Mouse (Mus musculus) limb, embryonic 15.5 days (tissue): Measurements from ENCODE around the gene Sertad3. TPM values are rescaled to one million over a fixed set of nuclear protein-coding genes. Genes with fewer than 3 reads are reported as not detected.

Experiments used
- ATAC-seq: fragments of 200-750 bp; cut with Nextera tagmentation; 2 replicates; pipeline ENCODE4 v1.8.0; 2017; ENCODE audit warnings: low read depth, moderate TSS enrichment; ENCODE audit not compliant: insufficient number of reproducible peaks, low FRiP score, low TSS enrichment
- H3K27ac ChIP-seq: fragments of 300-500 bp; sonication (generic); 2 replicates; pipeline ENCODE4 v1.5.1; 2015; ENCODE audit warnings: moderate library complexity, mild to moderate bottlenecking, inconsistent platforms
- H3K27me3 ChIP-seq: fragments of 300-500 bp; sonication (generic); 2 replicates; pipeline ENCODE4 v1.6.1; 2015; ENCODE audit warnings: inconsistent platforms
- H3K36me3 ChIP-seq: fragments of 300-500 bp; sonication (generic); 2 replicates; pipeline ENCODE4 v1.6.1; 2015; ENCODE audit warnings: inconsistent platforms
- H3K4me1 ChIP-seq: fragments of 300-500 bp; sonication (generic); 2 replicates; pipeline ENCODE4 v1.6.1; 2015; ENCODE audit warnings: inconsistent platforms
- H3K4me2 ChIP-seq: fragments of 300-500 bp; sonication (generic); 2 replicates; pipeline ENCODE4 v1.6.1; 2015; ENCODE audit warnings: mild to moderate bottlenecking, inconsistent platforms
- H3K4me3 ChIP-seq: fragments of 300-500 bp; sonication (generic); 2 replicates; pipeline ENCODE4 v1.5.1; 2015; ENCODE audit warnings: mild to moderate bottlenecking, inconsistent platforms
- H3K9ac ChIP-seq: fragments of 300-500 bp; sonication (generic); 2 replicates; pipeline ENCODE4 v1.6.1; 2015; ENCODE audit warnings: inconsistent platforms
- H3K9me3 ChIP-seq: fragments of 300-500 bp; sonication (generic); 2 replicates; pipeline ENCODE4 v1.6.1; 2016; ENCODE audit warnings: inconsistent platforms
- WGBS: fragments of 180-500 bp; shearing (Covaris S2); methylation state at CpG from one replicate; pipeline ENCODE4 v1.1.7; 2015; 5-methylcytosine and 5-hydroxymethylcytosine counted together
- polyA plus RNA-seq: library from polyadenylated mRNA; unstranded; fragments of >200 nt; fragmentation: Nextera tagmentation; extraction: Ambion mirVana; gene quantifications from 2 replicates; pipeline ENCODE4 v1.2.1, GENCODE M21; 2015

The Sertad3 gene
- polyA plus RNA-seq, 1 experiment from 2014 or later, result 38.3 TPM

GRCm38 (mm10) chr7:27501620-27502019 is 28.1 kb downstream of the Sertad3 start:
- 55% methylated on average over 4 of the region's 4 CpGs for WGBS
- peaks cover 26% of the 10 kb centered on the region for H3K4me1 ChIP-seq
- ATAC-seq, result no peak
- no peak overlapping the region for H3K9ac ChIP-seq
- H3K9me3 ChIP-seq, result no peaks in the 10 kb centered on the region
- no peak overlapping the region for H3K4me3 ChIP-seq
- H3K27ac ChIP-seq, result peak overlapping the region; percentile 18; the same call in 1 of the 2 replicates
- no peaks in the 10 kb centered on the region for H3K27me3 ChIP-seq
- no peak overlapping the region for H3K4me2 ChIP-seq
- no peaks in the 10 kb centered on the region for H3K36me3 ChIP-seq

GRCm38 (mm10) chr7:27506765-27507370 is 33.3 kb downstream of the Sertad3 start:
- Histone ChIP-seq H3K27me3 (no peaks in the 10 kb centered on the region), H3K4me3 (peak overlapping the region; percentile 59), H3K9me3 (no peaks in the 10 kb centered on the region), H3K4me2 (peak overlapping the region; percentile 65), H3K9ac (no peak overlapping the region), H3K27ac (peak overlapping the region; percentile 100), H3K36me3 (no peaks in the 10 kb centered on the region), H3K4me1 (peaks cover 20% of the 10 kb centered on the region)
- WGBS, result 32% methylated on average over 9 of the region's 9 CpGs
- ATAC-seq, result no peak

GRCm38 (mm10) chr7:27507711-27508647 is 34.4 kb downstream of the Sertad3 start:
- peak overlapping the region; percentile 65 for H3K4me2 ChIP-seq
- no peaks in the 10 kb centered on the region for H3K9me3 ChIP-seq
- H3K27me3 ChIP-seq, result no peaks in the 10 kb centered on the region
- H3K36me3 ChIP-seq, result no peaks in the 10 kb centered on the region
- peaks cover 17% of the 10 kb centered on the region for H3K4me1 ChIP-seq
- peak overlapping the region; percentile 59 for H3K4me3 ChIP-seq
- H3K9ac ChIP-seq, result peak overlapping the region; percentile 70
- peak overlapping the region; percentile 100 for H3K27ac ChIP-seq
- WGBS, result under 1% methylated on average over 54 of the region's 54 CpGs
- ATAC-seq, result peak; percentile 91

GRCm38 (mm10) chr7:27508648-27509005 is 35.1 kb downstream of the Sertad3 start:
- Histone ChIP-seq H3K4me2 (peak overlapping the region; percentile 65), H3K27me3 (no peaks in the 10 kb centered on the region), H3K4me3 (peak overlapping the region; percentile 59), H3K4me1 (peaks cover 16% of the 10 kb centered on the region), H3K9me3 (no peaks in the 10 kb centered on the region), H3K36me3 (no peaks in the 10 kb centered on the region), H3K9ac (no peak overlapping the region), H3K27ac (peak overlapping the region; percentile 100)
- no peak; the same call in 1 of the 2 replicates for ATAC-seq
- whole genome bisulfite sequencing, result 21% methylated on average over 6 of the region's 6 CpGs

GRCm38 (mm10) chr7:27510809-27511208 is 37.2 kb downstream of the Sertad3 start:
- Histone ChIP-seq H3K36me3 (no peaks in the 10 kb centered on the region), H3K27me3 (no peaks in the 10 kb centered on the region), H3K9me3 (no peaks in the 10 kb centered on the region), H3K9ac (no peak overlapping the region), H3K4me3 (no peak overlapping the region), H3K4me2 (no peak overlapping the region), H3K4me1 (peaks cover 16% of the 10 kb centered on the region), H3K27ac (no peak overlapping the region)
- 85% methylated on average over 2 of the region's 2 CpGs for WGBS
- no peak for ATAC-seq

- 72% methylated on average over 9 of the region's 9 CpGs for WGBS
- no peaks in the 10 kb centered on the region for H3K4me1 ChIP-seq
- ATAC-seq, result no peak
- H3K4me3 ChIP-seq, result no peak overlapping the region
- no peak overlapping the region for H3K27ac ChIP-seq
- H3K36me3 ChIP-seq, result peaks cover 19% of the 10 kb centered on the region
- no peak overlapping the region for H3K9ac ChIP-seq
- no peak overlapping the region for H3K4me2 ChIP-seq
- H3K27me3 ChIP-seq, result no peaks in the 10 kb centered on the region
- peaks cover 5% of the 10 kb centered on the region; the same call in 1 of the 2 replicates for H3K9me3 ChIP-seq
These were observed 41.4 kb downstream of the Sertad3 start for GRCm38 (mm10) chr7:27514961-27515360.

GRCm38 (mm10) chr7:27518314-27518713 is 44.7 kb downstream of the Sertad3 start:
- no peak overlapping the region for H3K9ac ChIP-seq
- no peak overlapping the region for H3K4me2 ChIP-seq
- H3K27ac ChIP-seq, result no peak overlapping the region
- WGBS, result 88% methylated on average over 9 of the region's 9 CpGs
- ATAC-seq, result no peak
- H3K27me3 ChIP-seq, result no peaks in the 10 kb centered on the region
- H3K36me3 ChIP-seq, result peaks cover 21% of the 10 kb centered on the region
- peaks cover 9% of the 10 kb centered on the region; the same call in 1 of the 2 replicates for H3K9me3 ChIP-seq
- no peak overlapping the region for H3K4me3 ChIP-seq
- no peaks in the 10 kb centered on the region for H3K4me1 ChIP-seq

- no peak for ATAC-seq
- no peaks in the 10 kb centered on the region for H3K4me1 ChIP-seq
- no peak overlapping the region for H3K4me3 ChIP-seq
These were observed 46.5 kb downstream of the Sertad3 start for GRCm38 (mm10) chr7:27520104-27520503.

GRCm38 (mm10) chr7:27520599-27520998 is 47.0 kb downstream of the Sertad3 start:
- Histone ChIP-seq H3K4me2 (no peak overlapping the region), H3K36me3 (peaks cover 21% of the 10 kb centered on the region), H3K9me3 (peaks cover 9% of the 10 kb centered on the region; the same call in 1 of the 2 replicates), H3K4me3 (no peak overlapping the region), H3K27ac (no peak overlapping the region; the same call in 1 of the 2 replicates), H3K9ac (no peak overlapping the region), H3K4me1 (no peaks in the 10 kb centered on the region), H3K27me3 (no peaks in the 10 kb centered on the region)
- WGBS, result 54% methylated on average over 1 of the region's 1 CpGs
- no peak for ATAC-seq

More at GRCm38 (mm10) chr7:27520104-27520503, 46.5 kb downstream of the Sertad3 start:
- Histone ChIP-seq H3K9me3 (peaks cover 9% of the 10 kb centered on the region; the same call in 1 of the 2 replicates), H3K36me3 (peaks cover 21% of the 10 kb centered on the region), H3K4me2 (no peak overlapping the region), H3K27ac (no peak overlapping the region; the same call in 1 of the 2 replicates), H3K9ac (no peak overlapping the region), H3K27me3 (no peaks in the 10 kb centered on the region)

- Histone ChIP-seq H3K9ac (no peak within 1 kb of the TSS), H3K4me3 (no peak within 1 kb of the TSS), H3K4me1 (0 out of 2 replicates have a peak, but pooled peaks cover 2% of the 10 kb centered on the region), H3K36me3 (peaks cover 12% of the 10 kb centered on the region), H3K4me2 (no peak within 1 kb of the TSS), H3K9me3 (peaks cover 9% of the 10 kb centered on the region; the same call in 1 of the 2 replicates), H3K27me3 (no peaks in the 10 kb centered on the region), H3K27ac (no peak within 1 kb of the TSS)
- no peak for ATAC-seq
- WGBS, result 63% methylated on average over 5 of the region's 5 CpGs
These were observed 49.4 kb downstream of the Sertad3 start, which contains the start of gene Hipk4 for GRCm38 (mm10) chr7:27522967-27523366. Gene Hipk4 (plus strand): TSS chr7:27523267.

GRCm38 (mm10) chr7:27523805-27524204 is 50.2 kb downstream of the Sertad3 start:
- Histone ChIP-seq H3K36me3 (peaks cover 12% of the 10 kb centered on the region), H3K9me3 (peaks cover 9% of the 10 kb centered on the region; the same call in 1 of the 2 replicates), H3K4me3 (no peak overlapping the region), H3K4me2 (no peak overlapping the region), H3K27ac (no peak overlapping the region), H3K4me1 (0 out of 2 replicates have a peak, but pooled peaks cover 2% of the 10 kb centered on the region), H3K27me3 (no peaks in the 10 kb centered on the region), H3K9ac (no peak overlapping the region)
- 94% methylated on average over 13 of the region's 13 CpGs for WGBS
- ATAC-seq, result no peak
